Mouse (Mus musculus) stomach, postnatal 0 days (tissue): ENCODE measurements around the gene Itih3.

Experiments
- CTCF ChIP-seq: IDR thresholded peaks from 2 replicates; pipeline ENCODE4 v1.5.1; 2016; ENCODE audit warnings: antibody characterized with exemption, low read depth, mild to moderate bottlenecking, moderate library complexity
- EP300 ChIP-seq: optimal IDR thresholded peaks from 2 replicates; pipeline ENCODE3; 2016; ENCODE audit warnings: antibody characterized with exemption

GRCm38 (mm10) chr14:30923375-30924105 is at the start of gene Itih3:
- TF ChIP-seq EP300 (no peak), CTCF (no peak)
